Mouse (Mus musculus): ENCODE data around the gene Dnajc27.

DNA sequence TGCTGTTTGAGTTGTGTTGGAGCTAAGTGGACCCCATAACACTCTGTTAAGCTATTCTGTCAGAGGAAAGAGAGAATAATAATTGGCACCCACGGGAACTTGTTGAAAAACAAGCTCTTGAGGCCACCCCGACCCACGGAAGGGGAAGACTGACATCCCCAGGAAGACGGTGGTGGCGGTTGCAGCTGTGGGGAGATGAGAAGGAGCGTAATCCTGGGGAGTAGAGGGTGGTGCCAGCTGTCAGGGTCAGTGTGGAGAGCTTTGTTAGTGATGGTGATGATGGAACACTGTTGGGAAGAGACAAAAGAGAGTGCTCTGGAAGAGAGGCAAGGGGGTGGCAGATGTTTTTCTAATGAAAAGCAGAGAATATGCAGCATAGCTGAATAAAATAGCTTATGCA lies 34.4 kb upstream of the Dnajc27 start:
- no peak for TF ChIP-seq CTCF (IDR thresholded peaks at IDR 0.05; ENCODE audit: control insufficient read depth, insufficient read depth, low read length)
- TF ChIP-seq POLR2A (IDR thresholded peaks at IDR 0.05; ENCODE audit: borderline replicate concordance, control insufficient read depth, low read depth, low read length) = no peak

Measured in bone marrow, adult 2 months (tissue).